Mouse (Mus musculus) cerebellum, adult 11-12 months (tissue): Measurements from ENCODE around the gene Lpcat1.

Source experiments
- DNase-seq: peaks from one replicate; pipeline ENCODE4 v3.0.0; 2022

Gene Lpcat1

GRCm38 (mm10) chr13:73467034-73467420 lies at the start of gene Lpcat1:
TSS of gene Lpcat1 (plus strand) at chr13:73467197.
- peak; percentile 93 for DNase-seq

DNA sequence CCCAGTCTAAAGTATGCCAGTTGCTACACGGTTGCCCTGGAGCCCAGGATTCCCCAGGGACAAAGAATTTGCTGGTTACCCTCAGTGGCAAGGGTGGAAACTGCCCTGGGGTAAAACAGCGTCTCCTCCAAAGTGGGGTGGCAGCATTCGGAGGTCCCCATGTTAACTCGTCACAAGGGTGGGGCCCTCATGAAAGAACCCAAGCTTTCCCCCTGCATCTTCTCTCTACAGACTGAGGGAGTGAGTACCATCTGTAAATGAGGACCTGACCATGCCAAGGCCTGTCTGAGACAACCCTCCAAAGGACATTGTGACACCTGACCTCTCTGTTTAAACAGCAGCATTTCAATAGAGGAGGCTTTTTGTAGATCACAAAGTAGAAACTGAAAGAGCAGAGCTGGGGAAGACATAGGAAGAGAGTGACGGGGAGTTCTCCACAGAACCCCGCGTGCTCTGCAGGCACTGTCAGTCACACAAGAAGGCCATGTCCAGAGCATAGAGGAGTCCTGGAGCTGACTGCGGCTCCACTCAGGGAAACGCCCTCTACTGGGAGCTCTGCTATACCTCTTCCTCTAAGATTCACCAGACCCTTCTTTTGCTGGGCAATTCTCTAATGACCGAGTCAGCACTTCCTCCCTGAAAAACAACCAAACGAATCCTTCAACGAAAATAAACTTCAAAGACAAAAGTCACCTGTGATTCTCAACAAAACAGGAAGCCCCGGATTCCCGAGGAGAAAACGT lies 49.3 kb upstream of the Lpcat1 start:
- DNase-seq: no peak

DNA sequence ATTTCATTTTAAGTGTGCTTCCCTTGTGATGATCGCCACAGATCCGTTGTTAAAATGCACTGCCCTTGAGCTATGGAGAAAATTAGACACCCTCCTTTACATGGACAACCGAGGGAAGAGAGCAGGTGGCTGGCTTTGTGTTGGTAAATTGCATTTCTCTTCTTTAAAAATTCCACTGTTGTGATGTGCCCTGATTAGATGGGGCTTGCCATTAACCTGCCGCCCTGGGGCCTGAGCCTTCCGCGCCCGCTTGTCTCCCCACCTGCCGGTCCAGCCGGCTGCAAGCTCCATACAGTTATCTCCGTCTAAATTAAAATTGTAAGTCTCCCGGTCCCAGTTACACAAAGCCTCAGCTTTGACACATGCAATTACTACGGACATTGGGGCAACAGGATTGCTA lies 48.7 kb upstream of the Lpcat1 start:
- DNase-seq: peak; percentile 17

- DNase-seq: no peak
Measured at GRCm38 (mm10) chr13:73419244-73419643, 47.8 kb upstream of the Lpcat1 start.

DNA sequence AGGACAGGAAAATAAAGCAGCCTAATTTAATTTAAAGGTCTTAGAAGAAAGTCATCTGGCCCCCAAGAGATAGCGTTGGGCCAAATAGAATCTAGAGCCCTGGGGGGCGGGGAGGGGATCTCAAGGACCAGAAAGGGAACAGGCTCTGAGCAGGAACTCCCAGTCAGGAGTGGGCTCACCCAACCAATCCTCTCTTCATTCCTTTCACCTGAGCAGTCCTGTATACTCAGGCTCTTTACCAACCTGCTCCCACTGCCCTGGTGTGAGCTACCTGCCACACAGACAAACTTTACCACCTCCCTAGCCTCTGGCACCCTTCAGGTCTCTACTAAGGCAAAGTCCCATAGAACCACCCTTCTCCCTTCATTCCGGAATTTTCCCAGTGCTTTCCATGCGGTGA lies 44.0 kb upstream of the Lpcat1 start:
- DNase-seq: no peak

- DNase-seq: no peak
Measured at GRCm38 (mm10) chr13:73425035-73425434, 42.0 kb upstream of the Lpcat1 start.

DNA sequence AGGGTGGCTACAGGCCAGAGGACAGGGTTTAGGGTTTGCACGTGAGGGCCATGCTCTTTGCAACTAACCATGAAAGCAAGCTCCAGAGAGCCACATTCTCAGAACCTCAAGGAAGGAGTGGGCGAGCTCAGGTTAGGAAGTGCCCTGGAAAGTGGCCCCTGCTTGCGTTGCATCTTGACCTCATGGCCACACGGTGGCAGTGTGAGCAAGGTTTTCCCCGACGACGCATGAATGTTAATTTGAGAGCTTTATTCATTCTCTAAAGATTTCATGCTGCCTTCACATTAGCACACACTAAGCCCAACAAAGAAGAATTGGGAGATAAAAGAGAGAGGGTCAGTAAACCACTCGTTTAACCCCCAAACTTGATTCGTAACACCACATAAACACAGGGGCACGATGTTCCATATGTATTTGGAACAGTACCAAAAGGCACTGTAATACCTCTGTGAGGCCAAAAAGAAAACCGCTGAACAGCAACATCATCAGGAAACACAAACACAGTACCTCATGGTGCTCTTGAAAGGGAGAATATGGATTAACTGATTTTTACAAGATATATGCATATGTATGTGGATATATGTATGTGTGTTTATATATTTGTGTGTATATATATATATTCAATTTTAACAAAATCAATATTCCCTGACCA lies 41.0 kb upstream of the Lpcat1 start:
- peak; percentile 54 for DNase-seq

DNA sequence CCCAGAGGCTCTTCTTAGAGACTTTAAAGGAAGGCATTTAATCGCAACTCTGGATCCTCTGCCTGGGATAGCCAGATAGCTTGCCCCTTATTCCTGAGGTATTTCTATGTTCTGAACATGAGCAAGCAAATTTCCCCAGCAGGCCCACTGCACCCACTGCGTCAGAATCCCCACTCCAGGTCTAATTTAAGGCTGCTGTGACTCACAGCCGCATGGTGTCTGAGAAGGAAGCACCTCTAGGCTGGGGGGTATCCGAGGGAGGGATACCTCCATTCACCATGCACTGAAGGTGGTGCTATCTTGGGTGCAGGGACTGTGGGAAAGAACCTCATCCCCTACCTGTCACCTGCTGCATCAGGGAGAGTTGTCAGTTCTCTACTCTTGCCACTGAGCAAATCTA lies 40.4 kb upstream of the Lpcat1 start:
- no peak for DNase-seq

- DNase-seq: no peak
Measured at GRCm38 (mm10) chr13:73429605-73430321, 37.2 kb upstream of the Lpcat1 start.

DNA sequence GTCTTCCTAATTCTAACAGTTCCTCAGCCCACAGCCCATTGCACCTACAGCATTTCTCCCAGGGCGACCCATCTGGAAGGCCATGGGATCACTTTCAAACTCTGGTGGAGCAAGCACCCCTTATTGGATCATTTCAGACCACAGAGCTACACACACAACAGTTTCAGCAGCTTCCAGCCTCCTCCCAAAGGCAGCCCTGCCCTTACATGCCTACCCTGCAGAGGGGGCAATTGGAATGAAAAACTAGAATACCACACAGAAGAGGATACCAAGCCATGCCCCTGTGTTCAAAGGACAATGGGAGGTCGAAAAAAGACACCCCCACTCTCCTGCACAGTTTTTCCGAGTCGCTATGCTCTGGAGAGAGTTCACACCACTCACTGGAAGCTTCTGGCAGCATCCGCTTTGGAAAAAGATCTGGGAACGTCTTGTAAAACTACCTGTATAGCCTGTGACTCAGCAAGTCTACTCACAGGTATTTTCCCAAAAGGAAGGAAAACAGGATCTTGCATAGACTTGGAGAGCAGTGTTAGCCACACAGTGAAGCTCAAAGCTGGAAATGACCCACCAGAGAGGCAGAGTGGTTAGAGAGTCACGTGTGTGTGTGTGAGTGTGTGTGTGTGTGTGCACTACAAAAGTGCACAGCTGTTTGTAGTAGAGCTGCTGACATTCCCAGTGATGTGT lies 34.4 kb upstream of the Lpcat1 start:
- DNase-seq: no peak

DNA sequence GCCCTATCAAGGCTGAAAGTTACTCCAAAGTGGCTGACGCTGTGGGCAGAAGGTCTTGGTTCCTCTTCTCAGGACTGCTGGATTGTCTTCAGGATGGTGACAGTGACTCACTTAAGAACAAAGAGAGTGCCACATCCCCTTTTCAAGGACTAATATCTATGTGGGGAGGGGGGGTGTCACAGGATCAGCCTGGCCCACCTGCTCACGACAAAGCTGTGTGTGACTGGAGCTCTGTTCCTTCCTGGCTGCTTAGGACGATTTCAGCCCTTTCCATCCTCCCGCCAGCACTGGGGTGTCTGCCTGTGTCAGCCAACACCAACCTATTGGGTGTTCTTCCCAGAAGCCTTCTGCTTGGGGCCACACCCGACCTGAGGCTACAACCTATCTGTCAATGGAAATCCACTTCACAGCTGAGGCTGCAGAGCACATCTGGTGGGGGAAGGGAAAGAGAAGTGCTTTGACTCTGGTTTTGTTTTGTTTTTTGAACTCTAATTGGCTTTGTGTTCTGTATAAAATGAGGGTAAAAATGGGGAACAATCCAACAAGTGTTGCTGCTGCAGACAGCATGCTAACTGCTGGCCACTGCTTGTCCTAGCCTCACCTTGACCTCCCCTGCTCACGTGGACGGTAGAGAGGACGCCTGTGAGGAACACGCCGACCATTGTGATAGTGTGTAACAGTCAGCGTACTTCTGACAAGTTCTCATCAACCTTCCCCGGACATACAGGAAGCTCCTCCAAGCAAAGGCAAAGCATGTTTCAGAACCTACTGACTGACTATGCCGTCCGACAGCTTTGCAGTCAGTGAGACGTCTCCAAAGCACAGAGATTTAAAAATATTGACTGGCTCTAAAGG lies 33.1 kb upstream of the Lpcat1 start:
- no peak for DNase-seq

DNA sequence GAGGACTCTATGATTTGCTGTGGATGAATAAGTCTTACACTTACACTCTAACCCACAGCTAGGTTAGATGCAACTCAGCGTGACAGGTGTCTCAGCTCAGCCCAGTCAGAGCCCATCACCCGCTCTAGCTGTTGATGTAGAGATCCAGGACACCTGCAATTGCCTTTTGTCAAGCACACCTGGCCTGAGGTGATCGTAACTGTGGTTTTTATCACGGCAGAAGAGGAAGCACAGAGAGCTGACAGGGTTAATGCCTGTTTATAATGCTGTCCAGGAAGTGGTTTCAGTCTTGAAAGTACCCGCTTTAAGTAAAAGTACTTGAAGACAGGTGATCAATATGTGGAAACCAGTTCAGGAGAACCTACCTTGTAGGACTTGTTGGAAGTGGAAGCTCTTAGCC lies 32.3 kb upstream of the Lpcat1 start:
- DNase-seq: no peak

DNA sequence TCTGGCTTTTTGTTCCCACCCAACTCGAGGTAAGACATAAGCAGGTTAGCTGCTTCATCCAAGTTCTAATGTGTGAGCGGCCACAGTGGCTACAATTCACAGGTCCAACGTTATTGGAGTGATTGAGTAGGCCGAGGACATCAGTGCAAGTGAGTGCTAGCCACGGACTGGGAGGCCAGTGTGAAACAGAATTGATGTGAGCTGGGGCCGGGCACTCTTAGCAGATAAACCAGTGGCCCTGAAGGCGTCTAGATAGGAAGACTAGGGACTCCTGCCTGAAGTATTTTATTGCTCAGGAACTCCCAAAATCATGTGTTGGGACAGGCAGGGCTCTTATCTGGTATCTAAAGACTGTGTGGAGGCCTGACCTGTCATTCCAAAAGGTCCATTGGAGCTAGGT lies 31.3 kb upstream of the Lpcat1 start:
- DNase-seq: no peak

DNA sequence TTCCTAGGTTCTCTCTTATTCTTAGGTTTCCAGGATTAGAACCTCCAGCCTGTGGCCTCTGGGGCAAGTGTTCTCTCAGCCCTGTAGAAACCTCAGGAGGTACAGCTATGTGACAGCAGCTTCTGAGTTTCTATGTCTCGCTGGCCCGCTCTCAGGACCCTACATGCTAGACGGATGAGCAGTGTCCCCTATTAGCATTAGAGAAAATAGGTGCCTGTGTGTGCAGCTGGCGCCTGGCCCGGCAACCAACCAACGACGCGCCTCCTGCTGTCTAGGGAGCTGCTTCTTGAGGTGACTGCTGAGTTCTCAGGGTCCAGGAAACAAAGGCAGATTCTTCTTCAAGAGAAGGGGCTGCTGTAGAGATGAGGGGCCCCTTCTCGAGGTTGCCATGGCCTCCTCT lies 27.9 kb upstream of the Lpcat1 start:
- no peak for DNase-seq

DNA sequence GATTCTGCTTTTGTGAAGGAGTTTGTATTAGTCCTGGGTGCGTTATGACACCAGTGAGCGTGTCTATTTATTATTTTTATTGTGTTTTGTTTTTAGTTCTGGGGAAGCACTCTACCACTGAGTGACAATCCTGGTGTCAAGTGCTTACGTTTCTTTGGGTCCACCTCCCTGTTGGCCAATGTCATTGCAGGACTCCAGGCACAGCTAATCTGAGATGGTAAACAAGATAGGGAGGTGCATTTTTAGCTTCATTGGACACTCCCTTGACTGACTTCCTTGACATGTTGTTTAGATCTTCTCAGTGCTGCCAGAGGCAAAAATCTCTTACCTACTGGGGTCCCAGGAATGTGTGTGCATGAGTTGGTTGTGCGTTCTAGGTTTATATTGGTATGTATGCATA lies 26.0 kb upstream of the Lpcat1 start:
- no peak for DNase-seq

GRCm38 (mm10) chr13:73441686-73442085 lies 25.3 kb upstream of the Lpcat1 start:
- DNase-seq: no peak

GRCm38 (mm10) chr13:73442431-73442830 lies 24.6 kb upstream of the Lpcat1 start:
- no peak for DNase-seq

- no peak for DNase-seq
Measured at GRCm38 (mm10) chr13:73443093-73443821, 23.7 kb upstream of the Lpcat1 start.

DNA sequence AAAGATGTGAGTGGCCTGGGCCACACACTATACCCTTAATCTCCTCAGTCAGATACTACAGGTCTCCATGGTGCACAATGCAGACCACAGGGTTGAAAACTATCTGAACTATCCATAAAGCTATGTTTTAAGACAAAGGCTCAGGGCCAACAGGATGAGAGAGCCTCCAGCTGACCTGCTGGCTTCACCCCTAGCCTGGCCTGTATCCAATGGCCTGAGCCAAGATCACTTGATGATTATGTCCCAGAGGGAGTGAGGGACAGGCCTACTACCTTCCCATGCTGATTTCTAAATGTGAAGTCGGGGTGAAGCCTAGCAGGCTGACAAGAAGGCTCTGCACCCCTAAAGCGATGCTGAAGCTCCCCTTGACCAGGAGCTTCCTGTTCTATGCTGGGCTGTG lies 21.9 kb upstream of the Lpcat1 start:
- DNase-seq: no peak

- DNase-seq: no peak
Measured at GRCm38 (mm10) chr13:73446076-73446475, 20.9 kb upstream of the Lpcat1 start.

DNA sequence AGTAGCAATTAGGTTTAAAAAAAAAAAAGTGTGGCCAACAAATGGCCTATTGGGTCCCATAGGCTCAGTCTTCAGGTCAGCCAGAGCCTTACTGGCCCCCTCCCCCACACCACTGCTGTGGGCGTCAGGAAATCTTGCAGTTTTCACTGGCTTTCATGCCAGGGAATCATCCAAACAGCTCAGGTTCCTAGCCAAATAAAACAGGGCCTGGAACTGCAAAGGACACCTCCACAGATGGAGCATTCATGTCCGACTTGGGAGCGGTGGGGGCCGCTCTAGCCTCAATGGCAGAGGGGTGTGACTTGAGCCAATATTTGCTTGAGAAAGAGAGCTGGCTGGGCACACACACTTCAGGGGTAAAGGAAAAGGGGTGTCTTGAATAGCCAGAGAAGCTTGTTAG lies 20.5 kb upstream of the Lpcat1 start:
- no peak for DNase-seq

DNA sequence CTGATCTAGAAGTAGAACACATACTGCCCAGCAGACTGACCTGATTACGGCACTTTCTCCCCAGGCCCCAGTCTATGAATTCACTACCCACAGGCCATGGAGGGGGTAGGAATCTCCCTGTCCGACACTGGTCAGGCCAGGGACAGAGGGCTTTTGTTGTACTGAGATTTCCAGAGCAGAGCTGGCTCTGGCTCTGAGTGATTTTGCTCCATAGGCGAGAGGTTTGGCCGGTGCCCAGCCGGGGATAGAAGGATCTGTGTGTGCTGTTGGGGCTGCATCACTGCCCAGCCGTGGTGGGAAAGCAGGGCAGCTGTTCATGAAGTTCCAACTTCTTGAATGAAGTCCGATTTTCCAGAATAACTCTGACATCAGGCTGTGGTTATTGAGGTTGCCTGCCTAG lies 20.1 kb upstream of the Lpcat1 start:
- DNase-seq: peak; percentile 12
